Mouse (Mus musculus) lung, embryonic 15.5 days (tissue): Measurements from ENCODE around the gene Mmel1. TPM values are rescaled to one million over a fixed set of nuclear protein-coding genes. Genes with fewer than 3 reads are reported as not detected.
A peak's percentile ranks its signal among the peaks of the same experiment; 100 is the strongest.

Experiments used
- ATAC-seq: fragments of 200-750 bp; cut with Nextera tagmentation; 2 replicates; pipeline ENCODE4 v1.8.0; 2017; ENCODE audit warnings: moderate number of reproducible peaks, borderline replicate concordance; ENCODE audit not compliant: low FRiP score, low TSS enrichment; ENCODE audit errors: extremely low read depth
- H3K27ac ChIP-seq: fragments of 300-500 bp; sonication (generic); 2 replicates; pipeline ENCODE4 v1.5.1; 2015; ENCODE audit warnings: moderate library complexity, mild to moderate bottlenecking, inconsistent platforms
- H3K27me3 ChIP-seq: fragments of 300-500 bp; sonication (generic); 2 replicates; pipeline ENCODE4 v1.6.1; 2015; ENCODE audit warnings: inconsistent platforms
- H3K36me3 ChIP-seq: fragments of 300-500 bp; sonication (generic); 2 replicates; pipeline ENCODE4 v1.6.1; 2015; ENCODE audit warnings: inconsistent platforms
- H3K4me1 ChIP-seq: fragments of 300-500 bp; sonication (generic); 2 replicates; pipeline ENCODE4 v1.6.1; 2015; ENCODE audit warnings: inconsistent platforms
- H3K4me2 ChIP-seq: fragments of 300-500 bp; sonication (generic); 2 replicates; pipeline ENCODE4 v1.6.1; 2015; ENCODE audit warnings: inconsistent platforms, mild to moderate bottlenecking, moderate library complexity
- H3K4me3 ChIP-seq: fragments of 300-500 bp; sonication (generic); 2 replicates; pipeline ENCODE4 v1.5.1; 2015; ENCODE audit warnings: mild to moderate bottlenecking, inconsistent platforms
- H3K9ac ChIP-seq: fragments of 300-500 bp; sonication (generic); 2 replicates; pipeline ENCODE4 v1.6.1; 2015; ENCODE audit warnings: inconsistent platforms
- H3K9me3 ChIP-seq: fragments of 300-500 bp; sonication (generic); 2 replicates; pipeline ENCODE4 v1.6.1; 2016; ENCODE audit warnings: inconsistent platforms
- WGBS: fragments of 180-500 bp; shearing (Covaris S2); methylation state at CpG from one replicate; pipeline ENCODE4 v1.1.7; 2015; 5-methylcytosine and 5-hydroxymethylcytosine counted together
- polyA plus RNA-seq: library from polyadenylated mRNA; unstranded; fragments of >200 nt; fragmentation: Nextera tagmentation; extraction: Ambion mirVana; gene quantifications from 2 replicates; pipeline ENCODE4 v1.2.1, GENCODE M21; 2015

Mmel1 gene
- polyA plus RNA-seq, 1 experiment from 2014 or later, result 0.26 TPM

DNA sequence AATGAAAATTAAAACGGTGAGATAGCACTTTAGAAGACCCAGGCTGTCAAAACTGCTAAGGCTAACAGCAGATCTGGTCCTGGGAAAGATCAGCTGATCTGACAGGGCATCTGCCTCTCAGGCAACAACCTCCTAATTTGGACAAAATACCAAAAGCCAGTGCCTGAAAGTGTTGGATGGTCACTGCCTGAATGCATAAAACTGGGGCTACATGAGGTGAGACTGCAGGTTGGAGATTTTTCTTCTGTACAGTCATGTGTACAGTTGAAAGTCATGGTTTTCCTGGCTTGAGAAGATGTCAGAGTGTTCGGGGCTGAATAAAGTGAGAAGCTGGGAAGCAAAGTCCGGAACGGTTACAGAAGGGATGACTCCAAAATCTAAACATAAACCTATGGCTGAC is 15.5 kb upstream of the Mmel1 start:
- 62% methylated on average over 4 of the region's 4 CpGs for WGBS
- Histone ChIP-seq H3K4me2 (no peak overlapping the region), H3K4me3 (no peak overlapping the region), H3K27ac (no peak overlapping the region), H3K9ac (no peak overlapping the region), H3K9me3 (no peaks in the 10 kb centered on the region), H3K4me1 (peaks cover 14% of the 10 kb centered on the region; the same call in 1 of the 2 replicates), H3K36me3 (no peaks in the 10 kb centered on the region), H3K27me3 (peaks cover 36% of the 10 kb centered on the region)
- no peak for ATAC-seq

- ATAC-seq, result no peak
- H3K27me3 ChIP-seq, result peaks cover 36% of the 10 kb centered on the region
- H3K4me2 ChIP-seq, result no peak overlapping the region
Measured at GRCm38 (mm10) chr4:154854676-154855345, 14.6 kb upstream of the Mmel1 start.

GRCm38 (mm10) chr4:154855721-154856479 is 13.5 kb upstream of the Mmel1 start:
- Histone ChIP-seq H3K27me3 (peaks cover 36% of the 10 kb centered on the region), H3K4me1 (peaks cover 14% of the 10 kb centered on the region; the same call in 1 of the 2 replicates), H3K9me3 (no peaks in the 10 kb centered on the region), H3K4me3 (peak overlapping the region; percentile 51), H3K36me3 (no peaks in the 10 kb centered on the region), H3K27ac (no peak overlapping the region), H3K4me2 (peak overlapping the region; percentile 95), H3K9ac (peak overlapping the region; percentile 44)
- under 1% methylated on average over 109 of the region's 110 CpGs for WGBS
- peak; percentile 80 for ATAC-seq

More at GRCm38 (mm10) chr4:154854676-154855345, 14.6 kb upstream of the Mmel1 start:
- H3K9ac ChIP-seq, result no peak overlapping the region
- H3K4me1 ChIP-seq, result peaks cover 14% of the 10 kb centered on the region; the same call in 1 of the 2 replicates
- no peak overlapping the region for H3K27ac ChIP-seq
- 46% methylated on average over 12 of the region's 12 CpGs for WGBS
- no peaks in the 10 kb centered on the region for H3K9me3 ChIP-seq
- H3K36me3 ChIP-seq, result no peaks in the 10 kb centered on the region
- peak overlapping the region; percentile 51; the same call in 1 of the 2 replicates for H3K4me3 ChIP-seq

- H3K27ac ChIP-seq, result no peak overlapping the region
- no peak for ATAC-seq
- H3K4me1 ChIP-seq, result peaks cover 14% of the 10 kb centered on the region; the same call in 1 of the 2 replicates
- peak overlapping the region; percentile 51 for H3K4me3 ChIP-seq
- no peaks in the 10 kb centered on the region for H3K36me3 ChIP-seq
- peak overlapping the region; percentile 95 for H3K4me2 ChIP-seq
- H3K27me3 ChIP-seq, result peaks cover 36% of the 10 kb centered on the region
- H3K9ac ChIP-seq, result peak overlapping the region; percentile 44
- WGBS, result 13% methylated on average over 9 of the region's 9 CpGs
- H3K9me3 ChIP-seq, result no peaks in the 10 kb centered on the region
Measured at GRCm38 (mm10) chr4:154856480-154856837, 12.9 kb upstream of the Mmel1 start.

DNA sequence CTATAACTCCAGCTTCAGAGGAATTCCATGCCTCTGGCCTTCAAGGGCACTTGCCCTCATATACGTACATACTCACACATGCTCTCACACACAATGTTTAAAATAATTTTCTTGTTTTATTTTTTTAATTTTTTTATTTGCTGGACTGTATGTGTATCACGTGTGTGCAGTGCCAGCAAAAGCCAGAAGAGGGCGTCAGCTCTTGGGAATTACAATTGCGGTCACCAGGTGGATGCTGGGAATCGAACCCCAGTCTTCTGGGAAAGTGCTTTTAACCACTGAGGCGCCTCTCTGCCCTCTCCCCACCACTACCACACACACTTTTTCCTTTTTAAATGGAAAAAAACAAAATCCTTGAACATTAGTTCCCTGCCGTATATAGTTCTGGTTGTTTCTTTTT is 12.5 kb upstream of the Mmel1 start:
- H3K27ac ChIP-seq, result no peak overlapping the region
- peaks cover 14% of the 10 kb centered on the region; the same call in 1 of the 2 replicates for H3K4me1 ChIP-seq
- no peak for ATAC-seq
- WGBS, result 83% methylated on average over 7 of the region's 7 CpGs
- peak overlapping the region; percentile 95 for H3K4me2 ChIP-seq
- no peak overlapping the region for H3K4me3 ChIP-seq
- H3K9ac ChIP-seq, result no peak overlapping the region
- no peaks in the 10 kb centered on the region for H3K9me3 ChIP-seq
- H3K27me3 ChIP-seq, result peaks cover 36% of the 10 kb centered on the region
- H3K36me3 ChIP-seq, result no peaks in the 10 kb centered on the region

- 72% methylated on average over 10 of the region's 10 CpGs for WGBS
- Histone ChIP-seq H3K27ac (no peak overlapping the region), H3K4me2 (no peak overlapping the region), H3K4me3 (no peak overlapping the region), H3K27me3 (peaks cover 36% of the 10 kb centered on the region), H3K36me3 (no peaks in the 10 kb centered on the region), H3K4me1 (peaks cover 14% of the 10 kb centered on the region; the same call in 1 of the 2 replicates), H3K9ac (no peak overlapping the region), H3K9me3 (no peaks in the 10 kb centered on the region)
- no peak for ATAC-seq
Measured at GRCm38 (mm10) chr4:154857366-154858240, 11.8 kb upstream of the Mmel1 start.

GRCm38 (mm10) chr4:154858601-154859000 is 10.8 kb upstream of the Mmel1 start:
- Histone ChIP-seq H3K4me1 (peaks cover 16% of the 10 kb centered on the region), H3K36me3 (no peaks in the 10 kb centered on the region), H3K4me3 (no peak overlapping the region), H3K27ac (no peak overlapping the region), H3K27me3 (peaks cover 34% of the 10 kb centered on the region), H3K4me2 (no peak overlapping the region), H3K9me3 (no peaks in the 10 kb centered on the region), H3K9ac (no peak overlapping the region)
- no peak for ATAC-seq
- 69% methylated on average over 3 of the region's 3 CpGs for WGBS

- Histone ChIP-seq H3K4me3 (no peak overlapping the region), H3K27me3 (peaks cover under 1% of the 10 kb centered on the region; the same call in 1 of the 2 replicates), H3K4me2 (no peak overlapping the region), H3K9me3 (no peaks in the 10 kb centered on the region), H3K9ac (no peak overlapping the region), H3K27ac (no peak overlapping the region), H3K36me3 (no peaks in the 10 kb centered on the region), H3K4me1 (peaks cover 18% of the 10 kb centered on the region)
- WGBS, result 69% methylated on average over 5 of the region's 5 CpGs
- ATAC-seq, result no peak
Measured at GRCm38 (mm10) chr4:154861967-154862366, 7.4 kb upstream of the Mmel1 start.

DNA sequence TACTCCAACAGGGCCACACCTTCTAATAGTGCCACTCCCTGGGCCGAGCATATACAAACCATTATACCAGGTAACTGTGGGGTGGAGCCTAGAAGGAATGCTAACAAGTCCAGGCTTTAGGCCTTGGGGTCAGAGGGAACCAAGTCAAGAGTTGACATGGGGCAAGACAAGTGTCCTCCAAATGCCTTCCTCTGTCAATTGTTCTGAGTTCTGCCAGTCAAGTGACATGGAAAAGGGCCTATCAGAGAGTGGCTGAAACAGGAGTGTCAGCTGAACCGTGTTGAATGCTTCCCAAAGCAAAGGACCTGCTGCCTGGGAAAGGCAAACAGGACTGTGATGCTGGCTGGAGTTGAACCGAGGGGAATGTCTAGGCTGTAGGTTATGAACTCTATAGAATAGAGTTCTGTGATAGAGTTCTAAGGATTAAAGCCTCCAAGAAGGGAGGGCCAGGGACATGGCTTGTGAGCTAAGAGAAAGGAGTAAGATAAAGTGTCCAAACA is 5.9 kb upstream of the Mmel1 start:
- peaks cover 18% of the 10 kb centered on the region for H3K4me1 ChIP-seq
- WGBS, result 59% methylated on average over 3 of the region's 3 CpGs
- H3K9ac ChIP-seq, result no peak overlapping the region
- peak overlapping the region; percentile 64 for H3K4me2 ChIP-seq
- H3K9me3 ChIP-seq, result no peaks in the 10 kb centered on the region
- peak overlapping the region; percentile 58; the same call in 1 of the 2 replicates for H3K27ac ChIP-seq
- no peaks in the 10 kb centered on the region for H3K27me3 ChIP-seq
- H3K4me3 ChIP-seq, result no peak overlapping the region
- no peak for ATAC-seq
- no peaks in the 10 kb centered on the region for H3K36me3 ChIP-seq

DNA sequence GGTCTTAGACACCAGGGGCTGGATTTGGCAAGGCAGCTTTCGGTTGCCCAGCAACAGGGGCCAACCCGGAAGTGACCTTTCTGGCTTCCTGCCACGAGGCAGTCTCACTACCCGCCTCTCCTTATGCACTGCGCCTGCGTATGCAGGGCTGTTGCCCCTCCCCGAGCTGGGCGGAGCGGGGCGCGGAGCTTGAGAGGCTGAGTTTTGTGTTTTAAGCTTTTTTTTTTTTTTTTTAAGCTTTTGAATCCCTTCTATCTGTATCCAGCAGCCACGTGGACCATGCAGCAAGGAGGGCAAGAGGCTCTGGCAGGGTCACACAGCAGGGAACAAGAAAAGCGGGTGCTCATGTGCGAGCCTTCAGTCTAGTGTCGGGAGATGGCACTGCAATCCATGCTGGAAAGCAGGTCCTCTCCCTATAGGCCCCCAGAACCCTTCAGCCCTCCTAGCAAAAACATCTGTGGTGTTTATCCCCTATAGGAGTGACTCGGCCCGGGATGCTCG is 5.1 kb upstream of the Mmel1 start:
- H3K4me1 ChIP-seq, result peaks cover 18% of the 10 kb centered on the region
- peak; percentile 90 for ATAC-seq
- no peaks in the 10 kb centered on the region for H3K27me3 ChIP-seq
- under 1% methylated on average over 18 of the region's 18 CpGs for WGBS
- peak overlapping the region; percentile 39 for H3K4me3 ChIP-seq
- H3K9ac ChIP-seq, result peak overlapping the region; percentile 40
- peak overlapping the region; percentile 64 for H3K4me2 ChIP-seq
- H3K36me3 ChIP-seq, result no peaks in the 10 kb centered on the region
- H3K9me3 ChIP-seq, result no peaks in the 10 kb centered on the region
- peak overlapping the region; percentile 58 for H3K27ac ChIP-seq
